Mouse (Mus musculus) MEL (cell line): ENCODE measurements around the gene Gm10718.
"Not testable (repeated sequence)": the region's sequence is repeated elsewhere in the genome, so short reads cannot be mapped to it uniquely, and the experiment has no call there.

Source experiments
- POLR2A ChIP-seq, 2 experiments: IDR thresholded peaks; 2 replicates each; pipeline ENCODE4 v1.6.1; 2011 to 2012; ENCODE audit warnings: low read length in 2 of 2, mild to moderate bottlenecking in 2 of 2, control low read depth in 1 of 2, improper control_type of control experiment in 1 of 2, low read depth in 1 of 2, moderate library complexity in 1 of 2; ENCODE audit not compliant: control insufficient read depth in 1 of 2, insufficient read depth in 1 of 2, poor library complexity in 1 of 2
- POLR2AphosphoS5 ChIP-seq: IDR thresholded peaks from 2 replicates; pipeline ENCODE4 v1.6.1; 2012; ENCODE audit warnings: low read depth, borderline replicate concordance, mild to moderate bottlenecking, inconsistent platforms, low read length, moderate library complexity, mixed read lengths

GRCm38 (mm10) chr9:3029276-3030000 is 6.1 kb downstream of the Gm10718 start:
- TF ChIP-seq POLR2AphosphoS5; POLR2A (IDR thresholded peaks at IDR 0.05; ENCODE audit: control insufficient read depth in 1 of 2, insufficient read depth in 1 of 2, low read depth in 1 of 2, low read length in 2 of 2, poor library complexity in 1 of 2): not testable (repeated sequence)
